Mouse (Mus musculus): ENCODE measurements around the gene Cyp2s1.
A peak's percentile ranks its signal among the peaks of the same experiment; 100 is the strongest.

DNA sequence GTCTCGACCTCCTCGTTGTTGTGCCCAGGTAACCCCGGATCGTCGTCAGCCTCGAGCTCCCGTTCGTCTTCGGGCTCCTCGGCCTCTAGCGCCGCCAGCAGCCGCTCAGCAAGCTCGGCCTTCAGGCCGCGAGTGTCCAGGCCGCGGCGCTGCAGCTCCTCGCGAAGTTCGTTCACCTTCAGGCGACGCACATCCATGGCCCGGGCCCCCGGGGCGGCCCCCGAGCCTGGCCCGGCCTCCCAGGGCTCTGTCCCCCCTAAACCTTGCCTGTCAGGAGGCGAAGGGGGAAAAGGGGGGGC, 62.3 kb downstream of the Cyp2s1 start:
- TF ChIP-seq POLR2A (IDR thresholded peaks at IDR 0.05; ENCODE audit: extremely low read depth, insufficient read depth, low read length): 0 out of 2 replicates have a peak, but pooled peaks have one; percentile 2
- TF ChIP-seq CTCF (IDR thresholded peaks at IDR 0.05; ENCODE audit: low read depth, low read length): 0 out of 2 replicates have a peak, but pooled peaks have one; percentile 6
